Mouse (Mus musculus) heart, embryonic 11.5 days (tissue): ENCODE measurements around the gene Eef1akmt3. TPM values are rescaled to one million over a fixed set of nuclear protein-coding genes. Genes with fewer than 3 reads are reported as not detected.

Experiments
- ATAC-seq: fragments of 200-750 bp; cut with Nextera tagmentation; replicated peaks from 2 replicates; pipeline ENCODE4 v1.8.0; 2017; ENCODE audit warnings: moderate library complexity; ENCODE audit not compliant: insufficient number of reproducible peaks, low FRiP score, low TSS enrichment
- H3K27ac ChIP-seq: fragments of 300-500 bp; sonication (generic); 2 replicates; pipeline ENCODE4 v1.5.1; 2014; ENCODE audit warnings: mild to moderate bottlenecking, low read depth, low read length
- H3K27me3 ChIP-seq: fragments of 300-500 bp; sonication (generic); 2 replicates; pipeline ENCODE4 v1.6.1; 2014; ENCODE audit warnings: mild to moderate bottlenecking, low read length, mixed read lengths; ENCODE audit not compliant: control insufficient read depth, insufficient read depth
- H3K36me3 ChIP-seq: fragments of 300-500 bp; sonication (generic); 2 replicates; pipeline ENCODE4 v1.6.1; 2014; ENCODE audit warnings: mild to moderate bottlenecking, low read length, moderate library complexity, mixed read lengths; ENCODE audit not compliant: control insufficient read depth, insufficient read depth
- H3K4me1 ChIP-seq: fragments of 300-500 bp; sonication (generic); 2 replicates; pipeline ENCODE4 v1.6.1; 2014; ENCODE audit warnings: low read length; ENCODE audit not compliant: control insufficient read depth, insufficient read depth
- H3K4me2 ChIP-seq: fragments of 300-500 bp; sonication (generic); 2 replicates; pipeline ENCODE4 v1.6.1; 2014; ENCODE audit warnings: mild to moderate bottlenecking, moderate library complexity
- H3K4me3 ChIP-seq: fragments of 300-500 bp; sonication (generic); 2 replicates; pipeline ENCODE4 v1.5.1; 2014; ENCODE audit warnings: low read depth, low read length
- H3K9ac ChIP-seq: fragments of 300-500 bp; sonication (generic); 2 replicates; pipeline ENCODE4 v1.6.1; 2014; ENCODE audit warnings: mild to moderate bottlenecking, low read depth, low read length, moderate library complexity
- H3K9me3 ChIP-seq: fragments of 300-500 bp; sonication (generic); replicated peaks from 2 replicates; pipeline ENCODE4 v1.6.1; 2016; ENCODE audit warnings: low read length; ENCODE audit not compliant: control insufficient read depth
- WGBS: fragments of 180-500 bp; shearing (Covaris S2); extraction: QIAGEN DNeasy Blood & Tissue Kit; methylation state at CpG from one replicate; pipeline ENCODE4 v1.1.7; 2014; ENCODE audit not compliant: insufficient replicate concordance; 5-methylcytosine and 5-hydroxymethylcytosine counted together
- polyA plus RNA-seq: library from polyadenylated mRNA; unstranded; fragments of >200 nt; fragmentation: Nextera tagmentation; extraction: Ambion mirVana; gene quantifications from 2 replicates; pipeline ENCODE4 v1.2.1, GENCODE M21; 2014

Eef1akmt3 gene
- polyA plus RNA-seq, 1 experiment from 2014 or later, result 0.31 TPM

GRCm38 (mm10) chr10:126990313-126991056, 50.8 kb downstream of the Eef1akmt3 start:
- Histone ChIP-seq H3K9me3 (no peaks in the 10 kb centered on the region), H3K9ac (peak overlapping the region; percentile 16; the same call in 1 of the 2 replicates), H3K4me3 (no peak overlapping the region), H3K27ac (peak overlapping the region; percentile 1; the same call in 1 of the 2 replicates), H3K4me1 (peaks cover 49% of the 10 kb centered on the region), H3K4me2 (no peak overlapping the region; the same call in 1 of the 2 replicates), H3K36me3 (peaks cover 24% of the 10 kb centered on the region), H3K27me3 (no peaks in the 10 kb centered on the region)
- ATAC-seq, result peak; percentile 48; the same call in 1 of the 2 replicates
- 52% methylated on average over 7 of the region's 7 CpGs for WGBS

GRCm38 (mm10) chr10:126988513-126989165, 52.7 kb downstream of the Eef1akmt3 start:
- no peak overlapping the region for H3K4me3 ChIP-seq

GRCm38 (mm10) chr10:126987183-126988118, 53.9 kb downstream of the Eef1akmt3 start:
- H3K4me1 ChIP-seq, result peaks cover 78% of the 10 kb centered on the region
- peak overlapping the region; percentile 58 for H3K27ac ChIP-seq
- no peaks in the 10 kb centered on the region for H3K27me3 ChIP-seq
- no peak for ATAC-seq
- no peaks in the 10 kb centered on the region for H3K9me3 ChIP-seq
- H3K4me3 ChIP-seq, result no peak overlapping the region
- H3K4me2 ChIP-seq, result peak overlapping the region; percentile 36
- peaks cover 3% of the 10 kb centered on the region for H3K36me3 ChIP-seq
- H3K9ac ChIP-seq, result peak overlapping the region; percentile 55
- 50% methylated on average over 8 of the region's 8 CpGs for WGBS

More at GRCm38 (mm10) chr10:126988513-126989165, 52.7 kb downstream of the Eef1akmt3 start:
- ATAC-seq, result no peak
- WGBS, result 24% methylated on average over 5 of the region's 5 CpGs
- Histone ChIP-seq H3K27me3 (no peaks in the 10 kb centered on the region), H3K9ac (peak overlapping the region; percentile 49; the same call in 1 of the 2 replicates), H3K4me2 (peak overlapping the region; percentile 31; the same call in 1 of the 2 replicates), H3K9me3 (no peaks in the 10 kb centered on the region), H3K36me3 (peaks cover 8% of the 10 kb centered on the region), H3K27ac (peak overlapping the region; percentile 58), H3K4me1 (peaks cover 66% of the 10 kb centered on the region)

- H3K4me2 ChIP-seq, result peak overlapping the region; percentile 36
- no peak overlapping the region for H3K4me3 ChIP-seq
- peaks cover 87% of the 10 kb centered on the region for H3K4me1 ChIP-seq
- WGBS, result 48% methylated on average over 4 of the region's 4 CpGs
- H3K27me3 ChIP-seq, result no peaks in the 10 kb centered on the region
- H3K9ac ChIP-seq, result no peak overlapping the region
- ATAC-seq, result peak; percentile 50; the same call in 1 of the 2 replicates
- no peaks in the 10 kb centered on the region for H3K9me3 ChIP-seq
- H3K36me3 ChIP-seq, result no peaks in the 10 kb centered on the region
- peak overlapping the region; percentile 58 for H3K27ac ChIP-seq
Observed at GRCm38 (mm10) chr10:126986541-126986961, 54.8 kb downstream of the Eef1akmt3 start.

GRCm38 (mm10) chr10:126985579-126985978, 55.7 kb downstream of the Eef1akmt3 start:
- H3K4me1 ChIP-seq, result peaks cover 90% of the 10 kb centered on the region
- no peak for ATAC-seq
- no peaks in the 10 kb centered on the region for H3K9me3 ChIP-seq
- no peak overlapping the region for H3K27ac ChIP-seq
- H3K4me2 ChIP-seq, result no peak overlapping the region
- H3K27me3 ChIP-seq, result no peaks in the 10 kb centered on the region
- no peak overlapping the region for H3K9ac ChIP-seq
- no peak overlapping the region for H3K4me3 ChIP-seq
- no peaks in the 10 kb centered on the region for H3K36me3 ChIP-seq
- WGBS, result 88% methylated on average over 9 of the region's 9 CpGs

- Histone ChIP-seq H3K4me1 (peaks cover 88% of the 10 kb centered on the region), H3K4me2 (peak overlapping the region; percentile 81), H3K36me3 (no peaks in the 10 kb centered on the region), H3K27ac (peak overlapping the region; percentile 64), H3K27me3 (no peaks in the 10 kb centered on the region), H3K4me3 (no peak overlapping the region), H3K9me3 (no peaks in the 10 kb centered on the region), H3K9ac (peak overlapping the region; percentile 1; the same call in 1 of the 2 replicates)
- no peak for ATAC-seq
- WGBS, result 75% methylated on average over 4 of the region's 4 CpGs
Observed at GRCm38 (mm10) chr10:126985127-126985526, 56.2 kb downstream of the Eef1akmt3 start.

- no peaks in the 10 kb centered on the region for H3K9me3 ChIP-seq
- H3K4me1 ChIP-seq, result peaks cover 86% of the 10 kb centered on the region
- no peak for ATAC-seq
- H3K27me3 ChIP-seq, result no peaks in the 10 kb centered on the region
- no peaks in the 10 kb centered on the region for H3K36me3 ChIP-seq
- peak overlapping the region; percentile 64 for H3K27ac ChIP-seq
- H3K4me2 ChIP-seq, result peak overlapping the region; percentile 81
- H3K9ac ChIP-seq, result peak overlapping the region; percentile 17
- H3K4me3 ChIP-seq, result no peak overlapping the region
- 38% methylated on average over 5 of the region's 5 CpGs for WGBS
Observed at GRCm38 (mm10) chr10:126984189-126985004, 56.9 kb downstream of the Eef1akmt3 start.
